Mouse (Mus musculus) heart, adult 2 months (tissue): ENCODE measurements around the gene Dgke. TPM values are rescaled to one million over a fixed set of nuclear protein-coding genes. Genes with fewer than 3 reads are reported as not detected.

Experiments used
- DNase-seq, 2 experiments: peaks; one replicate each; pipeline ENCODE4 v3.0.0; 2021
- H3K27ac ChIP-seq: fragments of 200-600 bp; 2 replicates; pipeline ENCODE4 v1.8.1; 2022
- H3K27me3 ChIP-seq: fragments of 200-500 bp; 2 replicates; pipeline ENCODE4 v1.6.1; 2012; ENCODE audit warnings: mild to moderate bottlenecking, low read length, inconsistent platforms, mixed read lengths; ENCODE audit not compliant: control insufficient read depth, insufficient read depth
- H3K36me3 ChIP-seq: fragments of 200-500 bp; 2 replicates; pipeline ENCODE4 v1.6.1; 2012; ENCODE audit warnings: low read length, inconsistent platforms; ENCODE audit not compliant: control insufficient read depth, insufficient read depth
- H3K4me1 ChIP-seq: fragments of 200-500 bp; 2 replicates; pipeline ENCODE4 v1.6.1; 2011; ENCODE audit warnings: low read length; ENCODE audit not compliant: control insufficient read depth, insufficient read depth
- H3K4me3 ChIP-seq: fragments of 200-600 bp; 2 replicates; pipeline ENCODE4 v1.8.1; 2022
- H3K79me2 ChIP-seq: fragments of 200-500 bp; replicated peaks from 2 replicates; pipeline ENCODE4 v1.6.1; 2012; ENCODE audit warnings: mild to moderate bottlenecking, inconsistent platforms, low read length, moderate library complexity, mixed read lengths; ENCODE audit not compliant: control insufficient read depth, insufficient read depth
- H3K9ac ChIP-seq: fragments of 200-500 bp; 2 replicates; pipeline ENCODE4 v1.6.1; 2012; ENCODE audit warnings: low read depth, mild to moderate bottlenecking, control low read depth, inconsistent platforms, low read length, mixed read lengths
- CTCF ChIP-seq: fragments of 200-600 bp; IDR thresholded peaks from 2 replicates; pipeline ENCODE4 v1.8.1; 2022; ENCODE audit warnings: antibody characterized with exemption, mild to moderate bottlenecking, moderate library complexity
- EP300 ChIP-seq: fragments of 200-500 bp; IDR thresholded peaks from 2 replicates; pipeline ENCODE4 v1.6.1; 2011; ENCODE audit warnings: low read depth, low read length, control low read depth; ENCODE audit not compliant: insufficient read depth
- POLR2A ChIP-seq: fragments of 200-500 bp; IDR thresholded peaks from 2 replicates; pipeline ENCODE4 v1.6.1; 2011; ENCODE audit warnings: mild to moderate bottlenecking, low read depth, low read length, control low read depth; ENCODE audit not compliant: insufficient read depth
- WGBS: fragments of 180-500 bp; shearing (Covaris S2); methylation state at CpG from one replicate; pipeline ENCODE4 v1.1.7; 2018; 5-methylcytosine and 5-hydroxymethylcytosine counted together
- intact Hi-C: fragments of 180-260 bp; cut with DNase I; formaldehyde crosslinking; loops from one replicate; pipeline ENCODE4 v1.15.1; 2025
- polyA plus RNA-seq: library from polyadenylated mRNA; depleted of rRNA; stranded (reverse); fragments of >200 nt; gene quantifications from 2 replicates; pipeline ENCODE4 v1.2.3, GENCODE M21; 2012
- total RNA-seq, 2 experiments: library from RNA; stranded (reverse); gene quantifications; 2 replicates each; pipeline ENCODE4 v1.2.3; 2021

Dgke gene
- total and polyA plus RNA-seq, 3 experiments, result 5.6 to 12.4 (median 9.3) TPM

DNA sequence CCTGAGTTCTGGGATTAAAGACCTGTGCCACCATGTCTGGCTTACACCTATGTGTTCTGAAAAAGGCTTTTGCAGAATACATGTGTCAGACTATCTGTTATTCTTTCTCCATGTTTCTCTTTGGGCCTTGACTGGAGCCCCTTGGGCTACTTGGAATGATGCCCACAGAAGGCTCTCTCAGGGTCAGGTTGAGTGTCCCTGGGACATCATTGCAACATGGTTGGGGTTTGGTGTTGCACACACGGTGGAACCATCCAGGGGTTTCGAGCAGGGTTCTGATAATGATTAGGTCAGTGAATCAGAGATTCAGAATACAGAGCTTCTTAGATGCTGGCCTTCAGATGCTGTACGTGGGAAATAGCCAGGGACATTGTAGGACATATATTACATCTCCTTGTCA lies 11.7 kb upstream of the Dgke start:
- H3K4me3 ChIP-seq, result no peak overlapping the region
- intact Hi-C loops, result no loop called here
- 86% methylated on average over 3 of the region's 3 CpGs for WGBS

DNA sequence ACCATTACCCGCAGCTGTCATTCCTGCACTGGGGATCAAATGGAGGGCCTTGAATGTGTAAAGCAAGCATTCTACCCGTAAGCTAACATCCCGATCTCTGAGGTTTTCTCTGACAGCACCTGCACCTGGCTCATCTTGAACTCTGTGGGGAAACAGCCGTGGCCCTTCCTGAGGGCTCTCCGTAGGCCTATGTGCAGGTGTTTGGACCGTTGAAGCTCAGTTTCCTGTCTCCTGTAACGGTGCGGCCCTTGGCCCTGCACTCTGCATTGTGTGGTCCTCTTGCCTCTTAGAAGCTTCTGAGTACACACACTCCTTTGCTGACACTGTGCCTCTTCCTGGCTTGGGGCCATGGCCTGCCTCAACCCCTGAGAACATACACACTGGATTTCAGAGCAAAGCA lies 11.0 kb upstream of the Dgke start:
- 68% methylated on average over 8 of the region's 8 CpGs for WGBS
- Histone ChIP-seq H3K4me3 (no peak overlapping the region), H3K27me3 (no peaks in the 10 kb centered on the region), H3K79me2 (no peaks in the 10 kb centered on the region), H3K27ac (no peak overlapping the region), H3K36me3 (no peaks in the 10 kb centered on the region), H3K9ac (no peak overlapping the region), H3K4me1 (peaks cover 3% of the 10 kb centered on the region; the same call in 1 of the 2 replicates)
- no peak for DNase-seq
- intact Hi-C loops, result no loop called here
- TF ChIP-seq CTCF (no peak), EP300 (no peak), POLR2A (no peak)

More for the DNA sequence above, 11.7 kb upstream of the Dgke start:
- Histone ChIP-seq H3K9ac (no peak overlapping the region), H3K79me2 (no peaks in the 10 kb centered on the region), H3K4me1 (peaks cover 3% of the 10 kb centered on the region; the same call in 1 of the 2 replicates), H3K27ac (no peak overlapping the region), H3K27me3 (no peaks in the 10 kb centered on the region), H3K36me3 (no peaks in the 10 kb centered on the region)
- DNase-seq, result no peak
- TF ChIP-seq POLR2A, result no peak
- no peak for TF ChIP-seq CTCF
- TF ChIP-seq EP300, result no peak

DNA sequence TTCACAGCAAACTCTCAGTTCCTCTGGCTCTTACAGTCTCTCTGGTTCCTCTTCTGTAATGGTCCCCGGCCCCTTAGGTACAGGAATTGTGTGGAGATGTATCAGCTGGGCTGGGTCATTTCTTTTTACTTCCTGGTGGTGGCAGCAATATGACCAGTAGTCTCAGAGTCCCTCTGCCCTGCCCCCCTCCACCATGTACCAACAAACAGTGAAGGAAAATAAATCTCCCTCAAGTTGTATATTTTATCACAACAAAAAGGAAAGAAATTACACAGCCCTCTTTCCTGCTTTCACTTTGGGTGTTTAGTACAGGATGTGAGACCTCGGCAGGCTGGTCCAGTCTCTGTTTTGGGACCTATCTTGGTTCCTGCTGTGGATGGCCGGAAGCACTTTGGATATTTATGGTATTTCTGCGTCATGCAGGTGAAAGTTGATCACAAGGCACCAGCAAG lies 9.7 kb upstream of the Dgke start:
- peaks cover 3% of the 10 kb centered on the region; the same call in 1 of the 2 replicates for H3K4me1 ChIP-seq
- no peak overlapping the region for H3K9ac ChIP-seq
- no peak overlapping the region for H3K4me3 ChIP-seq
- no peaks in the 10 kb centered on the region for H3K27me3 ChIP-seq
- TF ChIP-seq CTCF (peak; percentile 31; the same call in 1 of the 2 replicates), EP300 (no peak)
- H3K36me3 ChIP-seq, result no peaks in the 10 kb centered on the region
- intact Hi-C loops, result no loop called here
- DNase-seq, result no peak
- WGBS, result 35% methylated on average over 4 of the region's 4 CpGs
- no peaks in the 10 kb centered on the region for H3K79me2 ChIP-seq
- H3K27ac ChIP-seq, result no peak overlapping the region; the same call in 1 of the 2 replicates

DNA sequence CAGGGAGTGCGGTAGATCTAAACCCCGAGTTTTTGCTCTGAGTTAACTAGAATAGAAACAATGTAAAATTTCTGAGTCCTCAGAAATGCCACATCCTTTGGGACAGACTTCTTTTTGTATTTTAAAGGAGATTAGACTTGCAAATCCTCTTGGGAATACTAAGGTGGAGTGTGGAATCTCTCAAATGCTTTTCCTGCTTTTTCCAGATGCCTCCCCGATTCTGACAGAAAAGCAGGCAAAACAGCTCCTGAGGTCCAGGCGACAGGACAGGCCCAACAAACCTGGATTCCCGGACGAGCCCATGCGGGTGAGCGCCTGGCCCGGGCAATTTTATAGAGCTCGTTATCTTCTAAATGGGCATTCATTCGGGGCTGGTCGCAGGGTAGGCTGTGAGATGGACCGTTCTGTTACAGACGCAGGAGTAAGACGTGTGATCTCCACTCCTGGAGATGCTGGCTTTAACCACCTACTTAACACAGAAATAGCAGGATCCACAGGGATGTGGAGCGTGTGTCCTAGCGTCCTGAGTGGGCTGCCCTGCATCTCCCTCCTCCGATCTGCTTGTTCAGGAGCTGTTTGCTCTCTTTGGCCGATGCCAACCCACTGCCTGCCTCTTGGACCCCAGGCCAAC lies 8.2 kb upstream of the Dgke start:
- intact Hi-C loops, result no loop called here
- WGBS, result 69% methylated on average over 19 of the region's 19 CpGs
- H3K4me3 ChIP-seq, result no peak overlapping the region

GRCm38 (mm10) chr11:89073541-89073940 lies 6.9 kb upstream of the Dgke start, which contains the start of gene Gm525:
Gm525 (plus strand) TSS chr11:89073841.
- no peak for DNase-seq
- Histone ChIP-seq H3K9ac (no peak within 1 kb of the TSS), H3K4me3 (no peak within 1 kb of the TSS), H3K27me3 (no peaks in the 10 kb centered on the region), H3K27ac (no peak within 1 kb of the TSS; the same call in 1 of the 2 replicates), H3K79me2 (no peaks in the 10 kb centered on the region), H3K36me3 (no peaks in the 10 kb centered on the region; the same call in 1 of the 2 replicates), H3K4me1 (peaks cover 6% of the 10 kb centered on the region; the same call in 1 of the 2 replicates)
- intact Hi-C loops, result no loop called here
- TF ChIP-seq CTCF (no peak), EP300 (no peak), POLR2A (no peak)
- 77% methylated on average over 8 of the region's 8 CpGs for WGBS

More for the DNA sequence above, 8.2 kb upstream of the Dgke start:
- H3K4me1 ChIP-seq, result peaks cover 3% of the 10 kb centered on the region; the same call in 1 of the 2 replicates
- no peaks in the 10 kb centered on the region for H3K36me3 ChIP-seq
- TF ChIP-seq EP300, result no peak
- TF ChIP-seq CTCF, result no peak
- no peak for TF ChIP-seq POLR2A
- H3K9ac ChIP-seq, result no peak overlapping the region
- H3K27me3 ChIP-seq, result no peaks in the 10 kb centered on the region
- H3K79me2 ChIP-seq, result no peaks in the 10 kb centered on the region
- H3K27ac ChIP-seq, result no peak overlapping the region; the same call in 1 of the 2 replicates
- no peak for DNase-seq

DNA sequence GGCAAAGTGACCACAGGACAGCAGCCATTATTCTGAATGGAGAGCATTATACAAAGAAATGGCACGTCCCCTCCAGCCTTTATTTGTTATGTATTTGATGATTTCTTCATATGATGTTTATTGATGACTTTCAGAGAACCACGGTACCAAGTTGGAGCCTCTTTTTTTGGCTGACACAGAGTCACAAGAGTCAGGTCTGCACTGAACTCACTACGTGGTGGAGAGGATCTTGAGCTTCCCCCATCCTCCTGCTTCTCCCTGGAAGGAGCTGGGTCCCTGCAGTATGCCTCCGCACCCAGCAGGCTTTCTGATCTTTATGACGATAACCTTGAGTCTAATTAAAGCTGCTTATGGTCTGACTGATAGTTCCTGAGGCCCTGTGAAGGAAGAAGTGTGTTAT lies 4.9 kb upstream of the Dgke start:
- DNase-seq, result no peak
- no peak overlapping the region for H3K4me3 ChIP-seq
- H3K27me3 ChIP-seq, result no peaks in the 10 kb centered on the region
- intact Hi-C loops, result no loop called here
- H3K9ac ChIP-seq, result no peak overlapping the region
- no peaks in the 10 kb centered on the region; the same call in 1 of the 2 replicates for H3K36me3 ChIP-seq
- 74% methylated on average over 5 of the region's 5 CpGs for WGBS
- peaks cover 12% of the 10 kb centered on the region; the same call in 1 of the 2 replicates for H3K4me1 ChIP-seq
- no peak overlapping the region for H3K27ac ChIP-seq
- H3K79me2 ChIP-seq, result no peaks in the 10 kb centered on the region
- TF ChIP-seq POLR2A (no peak), CTCF (no peak), EP300 (no peak)
